Mouse (Mus musculus): ENCODE data around the gene Tenm2. TPM values are rescaled to one million over a fixed set of nuclear protein-coding genes. Genes with fewer than 3 reads are reported as not detected.

Tenm2 gene
- total and polyA plus RNA-seq, 3 experiments: not detected

- in situ Hi-C loops (cut with MboI; ENCODE audit: low pct_ligation_motif_present, low pct_unique_long_range_greater_than_20kb, low sequenced_read_pairs): no loop called here
- dilution Hi-C loops (cut with MboI; ENCODE audit: extremely low pct_ligation_motif_present, extremely low pct_unique_long_range_greater_than_20kb, low sequenced_read_pairs): no loop called here
- H3K4me2 ChIP-seq (ENCODE audit: insufficient read depth, low read depth, poor library complexity, severe bottlenecking): no peak overlapping the region
- no peak overlapping the region for H3K27ac ChIP-seq (ENCODE audit: insufficient read depth, low read depth)
- no peak overlapping the region for H3K4me3 ChIP-seq (replicated peaks in 1 of 3; ENCODE audit: low read depth in 2 of 3, low read length in 2 of 3, poor library complexity in 1 of 3)
- H3K27me3 ChIP-seq (replicated peaks): peaks cover 68% of the 10 kb centered on the region
- H3K36me3 ChIP-seq (replicated peaks in 1 of 2; ENCODE audit: control insufficient read depth in 1 of 2, insufficient read depth in 1 of 2, low read length in 1 of 2): no peaks in the 10 kb centered on the region
- no peaks in the 10 kb centered on the region for H3K79me2 ChIP-seq (replicated peaks; ENCODE audit: control insufficient read depth, extremely low read depth, insufficient read depth, poor library complexity, severe bottlenecking)
- H3K4me1 ChIP-seq (ENCODE audit: control insufficient read depth in 1 of 2, insufficient read depth in 2 of 2): peaks cover 0 to 6% of the 10 kb centered on the region in 2 experiments; a peak in 1 of 4 replicates
- H3K9me3 ChIP-seq (replicated peaks; ENCODE audit: low read length): no peaks in the 10 kb centered on the region
- DNase-seq (ENCODE audit: extremely low read depth): no peak
- TF ChIP-seq PAX5 (IDR thresholded peaks at IDR 0.05; ENCODE audit: low read length) (no peak), ZMIZ1 (IDR thresholded peaks at IDR 0.05; ENCODE audit: low read depth, low read length) (no peak), CHD2 (IDR thresholded peaks at IDR 0.05; ENCODE audit: low read length) (no peak), USF1 (IDR thresholded peaks at IDR 0.05; ENCODE audit: low read depth, low read length) (no peak), JUND (conservative IDR thresholded peaks at IDR 0.05; ENCODE audit: low read depth, low read length) (no peak), POLR2AphosphoS2 (IDR thresholded peaks at IDR 0.05; ENCODE audit: low read depth, low read length) (no peak), EP300 (IDR thresholded peaks at IDR 0.05; ENCODE audit: low read length) (no peak)
- H3K9ac ChIP-seq (ENCODE audit: insufficient read depth, low read depth): no peak overlapping the region
Observed at GRCm38 (mm10) chr11:36052598-36052997, 1183.2 kb downstream of the Tenm2 start.

DNA sequence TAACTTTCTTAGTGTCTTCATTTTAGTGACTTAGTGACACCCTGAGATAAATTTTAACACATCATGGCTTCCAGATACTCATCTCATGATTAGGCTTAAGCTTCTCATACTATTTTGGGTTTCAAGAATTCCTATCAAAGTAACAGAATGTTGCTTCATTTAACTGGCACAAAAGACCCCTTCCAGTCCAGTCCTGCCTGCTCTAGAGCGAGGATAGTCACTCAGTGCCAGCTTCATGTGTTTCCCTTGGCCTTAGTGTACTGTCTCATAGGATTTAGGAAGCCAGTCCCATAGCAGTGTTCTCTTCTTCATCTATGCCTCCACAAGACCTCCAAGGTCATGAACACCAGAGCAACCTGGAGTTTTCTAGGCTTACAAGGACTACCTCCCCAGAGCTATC is 1183.7 kb downstream of the Tenm2 start:
- no peak for TF ChIP-seq MEF2A (IDR thresholded peaks at IDR 0.05; ENCODE audit: borderline replicate concordance, low read depth, low read length)
- no peak for TF ChIP-seq MAX (IDR thresholded peaks at IDR 0.05; ENCODE audit: low read length)
- TF ChIP-seq SIN3A (IDR thresholded peaks at IDR 0.05; ENCODE audit: low read length): no peak
- TF ChIP-seq CHD2 (IDR thresholded peaks at IDR 0.05; ENCODE audit: low read length): no peak
- no peak for TF ChIP-seq RCOR1 (conservative IDR thresholded peaks at IDR 0.05; ENCODE audit: low read depth, low read length)
- no peak for TF ChIP-seq MAFK (IDR thresholded peaks at IDR 0.05; ENCODE audit: insufficient replicate concordance, low read length)
- no peak for TF ChIP-seq E2F4 (IDR thresholded peaks at IDR 0.05; ENCODE audit: insufficient replicate concordance, low read depth, low read length)
- TF ChIP-seq ZNF384 (IDR thresholded peaks at IDR 0.05; ENCODE audit: low read depth, low read length): no peak
- TF ChIP-seq UBTF (IDR thresholded peaks at IDR 0.05; ENCODE audit: low read depth, low read length): no peak
- no peak for TF ChIP-seq ZMIZ1 (IDR thresholded peaks at IDR 0.05; ENCODE audit: low read depth, low read length)
- no peak for TF ChIP-seq RAD21 (IDR thresholded peaks at IDR 0.05; ENCODE audit: low read depth, low read length)
- TF ChIP-seq MXI1 (IDR thresholded peaks at IDR 0.05; ENCODE audit: low read depth, low read length): no peak
- TF ChIP-seq JUN (IDR thresholded peaks at IDR 0.05; ENCODE audit: insufficient read depth, low read depth, low read length): no peak
- TF ChIP-seq EP300 (IDR thresholded peaks at IDR 0.05; ENCODE audit: low read length): no peak
- TF ChIP-seq JUND (conservative IDR thresholded peaks at IDR 0.05; ENCODE audit: low read depth, low read length): no peak
- DNase-seq (ENCODE audit: extremely low read depth): no peak
- no peak overlapping the region for H3K27ac ChIP-seq (ENCODE audit: insufficient read depth, low read depth)
- dilution Hi-C loops (cut with MboI; ENCODE audit: extremely low pct_ligation_motif_present, extremely low pct_unique_long_range_greater_than_20kb, low sequenced_read_pairs) (no loop called here), in situ Hi-C loops (cut with MboI; ENCODE audit: low pct_ligation_motif_present, low pct_unique_long_range_greater_than_20kb, low sequenced_read_pairs) (no loop called here)
- no peak overlapping the region for H3K4me2 ChIP-seq (ENCODE audit: insufficient read depth, low read depth, poor library complexity, severe bottlenecking)
- peaks cover 69% of the 10 kb centered on the region for H3K27me3 ChIP-seq (replicated peaks)
- no peaks in the 10 kb centered on the region for H3K79me2 ChIP-seq (replicated peaks; ENCODE audit: control insufficient read depth, extremely low read depth, insufficient read depth, poor library complexity, severe bottlenecking)
- H3K36me3 ChIP-seq (replicated peaks in 1 of 2; ENCODE audit: control insufficient read depth in 1 of 2, insufficient read depth in 1 of 2, low read length in 1 of 2): no peaks in the 10 kb centered on the region
- H3K4me1 ChIP-seq (ENCODE audit: control insufficient read depth in 1 of 2, insufficient read depth in 2 of 2): peaks cover 0 to 6% of the 10 kb centered on the region in 2 experiments; a peak in 1 of 4 replicates
- no peaks in the 10 kb centered on the region for H3K9me3 ChIP-seq (replicated peaks; ENCODE audit: low read length)
- no peak overlapping the region for H3K9ac ChIP-seq (ENCODE audit: insufficient read depth, low read depth)
- H3K4me3 ChIP-seq (replicated peaks in 1 of 3; ENCODE audit: low read depth in 2 of 3, low read length in 2 of 3, poor library complexity in 1 of 3): no peak overlapping the region
